In genomic region chr9:40192098-40193038, GRCm38 (mm10) we compare ENCODE assay signal across 8 mouse cellular contexts. TPM values are rescaled to one million over a fixed set of nuclear protein-coding genes. Genes with fewer than 3 reads are reported as not detected.
A peak's percentile ranks its signal among the peaks of the same experiment; 100 is the strongest.
DNase-seq lines count a peak whose midpoint lies in the region; ATAC-seq and TF ChIP-seq lines count a peak whose summit lies in the region.

Gene Zfp202 (plus strand): TSS chr9:40192316.

- in situ Hi-C loops in ES-E14 (cut with MboI; ENCODE audit: low sequenced_read_pairs in 2 of 2, unreplicated experiment in 2 of 2) = no loop called here

- H3K27me3 ChIP-seq in forebrain, embryonic 15.5 days = no peaks in the 10 kb centered on the region
- no peaks in the 10 kb centered on the region for H3K27me3 ChIP-seq in neural tube, embryonic 14.5 days (ENCODE audit: control insufficient read depth, insufficient read depth, low read length)
- no peaks in the 10 kb centered on the region for H3K27me3 ChIP-seq in testis, adult 2 months (ENCODE audit: control insufficient read depth, insufficient read depth, low read length)

- peak; percentile 98 for ATAC-seq in forebrain, embryonic 15.5 days (replicated peaks)
- ATAC-seq in neural tube, embryonic 14.5 days (ENCODE audit: low read depth) = peak; percentile 99

- peaks cover 0 to 4% of the 10 kb centered on the region in 2 experiments; a peak in 1 of 4 replicates for H3K4me1 ChIP-seq in ES-E14 (ENCODE audit: control insufficient read depth in 2 of 2, insufficient read depth in 2 of 2, low read length in 2 of 2, poor library complexity in 1 of 2)
- peaks cover 18% of the 10 kb centered on the region for H3K4me1 ChIP-seq in forebrain, embryonic 15.5 days
- H3K4me1 ChIP-seq in neural tube, embryonic 14.5 days (ENCODE audit: control insufficient read depth, insufficient read depth, low read length) = peaks cover 10% of the 10 kb centered on the region
- H3K4me1 ChIP-seq in testis, adult 2 months (ENCODE audit: control insufficient read depth, insufficient read depth, low read length) = peaks cover 4% of the 10 kb centered on the region

- TF ChIP-seq CTCF in testis, adult 2 months (IDR thresholded peaks at IDR 0.05; ENCODE audit: control insufficient read depth, insufficient read depth, insufficient replicate concordance, low read depth, low read length) = no peak

- peak; percentile 66 for DNase-seq in ES-E14 (ENCODE audit: low read depth, low spot score)
- DNase-seq in cerebellum, adult 11 months = peak; percentile 73
- DNase-seq in heart, postnatal 25 days (ENCODE audit: low spot score) = peak; percentile 81
- DNase-seq in layer of hippocampus, adult 18-20 months (ENCODE audit: low spot score in 2 of 2) = peak; percentile 77 to 85
- DNase-seq in lung, adult 18-20 months = peak; percentile 85 to 90

- H3K9ac ChIP-seq in ES-E14 (ENCODE audit: insufficient read depth, low read depth, low read length, poor library complexity, severe bottlenecking) = peak within 1 kb of the TSS; percentile 70
- peak within 1 kb of the TSS; percentile 84 for H3K9ac ChIP-seq in forebrain, embryonic 15.5 days (replicated peaks)
- H3K9ac ChIP-seq in neural tube, embryonic 14.5 days (replicated peaks; ENCODE audit: low read depth, low read length) = peak within 1 kb of the TSS; percentile 87

- peak within 1 kb of the TSS; percentile 72 to 87 for H3K4me3 ChIP-seq in ES-E14 (ENCODE audit: insufficient read depth in 1 of 2, low read depth in 1 of 2, low read length in 2 of 2, poor library complexity in 1 of 2, severe bottlenecking in 1 of 2)
- H3K4me3 ChIP-seq in forebrain, embryonic 15.5 days = peak within 1 kb of the TSS; percentile 84
- H3K4me3 ChIP-seq in neural tube, embryonic 14.5 days (ENCODE audit: low read depth, low read length) = peak within 1 kb of the TSS; percentile 76
- H3K4me3 ChIP-seq in testis, adult 2 months (ENCODE audit: control insufficient read depth, low read depth, low read length) = peak within 1 kb of the TSS; percentile 74

- intact Hi-C loops in heart, postnatal 25 days (cut with DNase I) = no loop called here

- H3K36me3 ChIP-seq in ES-E14 (ENCODE audit: control insufficient read depth, insufficient read depth, low read length, poor library complexity, severe bottlenecking) = peaks cover 2% of the 10 kb centered on the region
- no peaks in the 10 kb centered on the region for H3K36me3 ChIP-seq in forebrain, embryonic 15.5 days
- H3K36me3 ChIP-seq in neural tube, embryonic 14.5 days (ENCODE audit: control insufficient read depth, insufficient read depth, low read length) = no peaks in the 10 kb centered on the region
- no peaks in the 10 kb centered on the region for H3K36me3 ChIP-seq in testis, adult 2 months (ENCODE audit: control insufficient read depth, insufficient read depth, low read length)

- peak; percentile 54 for TF ChIP-seq POLR2A in testis, adult 2 months (IDR thresholded peaks at IDR 0.05; ENCODE audit: control insufficient read depth, low read depth, low read length)

- H3K27ac ChIP-seq in ES-E14 (ENCODE audit: insufficient read depth, low read depth, low read length, poor library complexity, severe bottlenecking) = peak within 1 kb of the TSS; percentile 65; the same call in 1 of the 2 replicates
- peak within 1 kb of the TSS; percentile 59 for H3K27ac ChIP-seq in forebrain, embryonic 15.5 days (replicated peaks)
- H3K27ac ChIP-seq in neural tube, embryonic 14.5 days (ENCODE audit: low read depth, low read length) = peak within 1 kb of the TSS; percentile 48; the same call in 1 of the 2 replicates
- H3K27ac ChIP-seq in testis, adult 2 months (ENCODE audit: control insufficient read depth, insufficient read depth, low read depth, low read length) = peak within 1 kb of the TSS; percentile 21

- under 1% methylated on average over 54 of the region's 63 CpGs for WGBS in forebrain, embryonic 15.5 days
- 0% methylated on average over 42 of the region's 63 CpGs for WGBS in neural tube, embryonic 14.5 days

- peak within 1 kb of the TSS; percentile 61 for H3K4me2 ChIP-seq in forebrain, embryonic 15.5 days (replicated peaks)
- H3K4me2 ChIP-seq in neural tube, embryonic 14.5 days (ENCODE audit: low read depth, low read length) = peak within 1 kb of the TSS; percentile 80

- no peaks in the 10 kb centered on the region for H3K9me3 ChIP-seq in ES-E14 (ENCODE audit: control insufficient read depth, insufficient read depth, low read depth, low read length)
- no peaks in the 10 kb centered on the region for H3K9me3 ChIP-seq in forebrain, embryonic 15.5 days
- no peaks in the 10 kb centered on the region for H3K9me3 ChIP-seq in neural tube, embryonic 14.5 days (ENCODE audit: control insufficient read depth, low read length)

TF ChIP-seq in ES-E14, 5 proteins besides CTCF, POLR2A, EP300 and RAD21:
- TF ChIP-seq CHD2 (IDR thresholded peaks at IDR 0.05; ENCODE audit: low read depth, low read length) = 0 out of 2 replicates have a peak, but pooled peaks have one; percentile 26
- TF ChIP-seq ZC3H11A (IDR thresholded peaks at IDR 0.05; ENCODE audit: borderline replicate concordance, low read depth, low read length) = no peak; the same call in 1 of the 2 replicates
TF ChIP-seq in ES-E14: peak in this region for 1.

RNA-seq across cellular contexts. Expression of gene Zfp202, which starts in this region (rescaled TPM):
- 2.1 and 2.2 TPM in 2 replicates for total RNA-seq in ES-E14 (2012; rRNA removed)
- polyA plus RNA-seq in forebrain, embryonic 15.5 days (2015; fragmentation: Nextera tagmentation; extraction: Ambion mirVana) = 9.9 and 10.8 TPM in 2 replicates
- total RNA-seq in heart, postnatal 25 days (2021) = 1 to 10 TPM; 2.4 TPM
- 1 to 10 TPM; 3.1 to 3.9 TPM for total RNA-seq in layer of hippocampus, adult 18-20 months (2021)
- polyA plus RNA-seq in neural tube, embryonic 14.5 days (2014; fragmentation: Nextera tagmentation; extraction: Ambion mirVana) = 11.7 and 13.4 TPM in 2 replicates
- polyA plus RNA-seq in testis, adult 2 months (2012; rRNA removed) = 3.4 and 3.9 TPM in 2 replicates

Comparison
In these comparisons a context has a peak if more than half of its experiments do, and no peak if none do; other contexts are left out.
1. Peak in every context shown above with its lines: DNase-seq, ATAC-seq, H3K4me3 ChIP-seq and H3K27ac ChIP-seq.